Mouse (Mus musculus) MEL (cell line): ENCODE measurements around the gene Cyp4a32. TPM values are rescaled to one million over a fixed set of nuclear protein-coding genes. Genes with fewer than 3 reads are reported as not detected.
"Not testable (repeated sequence)": the region's sequence is repeated elsewhere in the genome, so short reads cannot be mapped to it uniquely, and the experiment has no call there.

Experiments
- DNase-seq: peaks from one replicate; pipeline ENCODE4 v3.0.0; 2011; ENCODE audit warnings: low read depth, low spot score
- H3K27ac ChIP-seq: 2 replicates; pipeline ENCODE4 v1.5.1; 2012; ENCODE audit warnings: low read depth, mild to moderate bottlenecking, control low read depth, low read length, moderate library complexity; ENCODE audit not compliant: control insufficient read depth
- H3K27me3 ChIP-seq, 2 experiments: fragments of 150-350 bp in 1 of 2; sonication (generic) in 1 of 2; 2 replicates each; pipeline ENCODE4 v1.6.1; 2012; ENCODE audit warnings: low read length in 2 of 2, mild to moderate bottlenecking in 2 of 2, improper control_type of control experiment in 1 of 2, moderate library complexity in 1 of 2; ENCODE audit not compliant: insufficient read depth in 2 of 2, control insufficient read depth in 1 of 2
- H3K36me3 ChIP-seq, 2 experiments: 2 replicates each; pipeline ENCODE4 v1.6.1; 2012 to 2014; ENCODE audit warnings: low read length in 2 of 2, improper control_type of control experiment in 1 of 2, inconsistent platforms in 1 of 2, mild to moderate bottlenecking in 1 of 2; ENCODE audit not compliant: insufficient read depth in 2 of 2, control insufficient read depth in 1 of 2
- H3K4me1 ChIP-seq, 2 experiments: fragments of 150-350 bp in 1 of 2; sonication (generic) in 1 of 2; 2 replicates each; pipeline ENCODE4 v1.6.1; 2012; ENCODE audit warnings: low read length in 2 of 2, improper control_type of control experiment in 1 of 2, mild to moderate bottlenecking in 1 of 2; ENCODE audit not compliant: insufficient read depth in 2 of 2, control insufficient read depth in 1 of 2
- H3K4me3 ChIP-seq, 2 experiments: fragments of 150-350 bp in 1 of 2; sonication (generic) in 1 of 2; 2 replicates each; pipeline ENCODE4 v1.5.1; 2012; ENCODE audit warnings: low read depth in 2 of 2, low read length in 2 of 2, mild to moderate bottlenecking in 2 of 2, moderate library complexity in 2 of 2, control low read depth in 1 of 2, improper control_type of control experiment in 1 of 2; ENCODE audit not compliant: control insufficient read depth in 1 of 2, insufficient read depth in 1 of 2
- H3K79me2 ChIP-seq: 2 replicates; pipeline ENCODE4 v1.6.1; 2012; ENCODE audit warnings: mild to moderate bottlenecking, low read length, moderate library complexity; ENCODE audit not compliant: control insufficient read depth, poor library complexity, insufficient read depth
- H3K9ac ChIP-seq: 2 replicates; pipeline ENCODE4 v1.6.1; 2012; ENCODE audit warnings: low read depth, mild to moderate bottlenecking, control low read depth, low read length, moderate library complexity; ENCODE audit not compliant: control insufficient read depth, poor library complexity, severe bottlenecking
- H3K9me3 ChIP-seq: fragments of 150-350 bp; sonication (generic); replicated peaks from 2 replicates; pipeline ENCODE4 v1.6.1; 2012; ENCODE audit warnings: mild to moderate bottlenecking, low read length, improper control_type of control experiment, moderate library complexity; ENCODE audit not compliant: insufficient read depth
- BHLHE40 ChIP-seq: IDR thresholded peaks from 2 replicates; pipeline ENCODE4 v1.6.1; 2012; ENCODE audit warnings: low read depth, mild to moderate bottlenecking, inconsistent platforms, low read length, improper control_type of control experiment, borderline replicate concordance
- GABPA ChIP-seq: IDR thresholded peaks from 2 replicates; pipeline ENCODE4 v1.6.1; 2012; ENCODE audit warnings: low read depth, mild to moderate bottlenecking, inconsistent platforms, low read length, improper control_type of control experiment, moderate library complexity
- GATA1 ChIP-seq: IDR thresholded peaks from 2 replicates; pipeline ENCODE4 v1.6.1; 2011; ENCODE audit warnings: low read depth, low read length, improper control_type of control experiment
- JUND ChIP-seq: IDR thresholded peaks from 2 replicates; pipeline ENCODE4 v1.6.1; 2011; ENCODE audit warnings: low read depth, mild to moderate bottlenecking, improper control_type of control experiment, low read length
- MAFK ChIP-seq: IDR thresholded peaks from 2 replicates; pipeline ENCODE4 v1.6.1; 2011; ENCODE audit warnings: low read depth, mild to moderate bottlenecking, low read length, improper control_type of control experiment, borderline replicate concordance
- NRF1 ChIP-seq: IDR thresholded peaks from 2 replicates; pipeline ENCODE4 v1.6.1; 2014; ENCODE audit warnings: low read depth, mild to moderate bottlenecking, inconsistent platforms, low read length, improper control_type of control experiment, moderate library complexity; ENCODE audit not compliant: poor library complexity, insufficient read depth, severe bottlenecking
- POLR2AphosphoS2 ChIP-seq: IDR thresholded peaks from 2 replicates; pipeline ENCODE4 v1.6.1; 2011; ENCODE audit warnings: low read length, improper control_type of control experiment
- RCOR1 ChIP-seq: IDR thresholded peaks from 2 replicates; pipeline ENCODE4 v1.6.1; 2012; ENCODE audit warnings: low read depth, mild to moderate bottlenecking, inconsistent platforms, low read length, improper control_type of control experiment
- TAL1 ChIP-seq: IDR thresholded peaks from 2 replicates; pipeline ENCODE4 v1.6.1; 2012; ENCODE audit warnings: mild to moderate bottlenecking, inconsistent platforms, low read length, moderate library complexity, mixed read lengths
- TBP ChIP-seq: IDR thresholded peaks from 2 replicates; pipeline ENCODE4 v1.8.0; 2011; ENCODE audit warnings: low read depth, low read length, improper control_type of control experiment
- USF1 ChIP-seq: IDR thresholded peaks from 2 replicates; pipeline ENCODE4 v1.6.1; 2014; ENCODE audit warnings: low read depth, mild to moderate bottlenecking, inconsistent platforms, low read length, improper control_type of control experiment, moderate library complexity
- USF2 ChIP-seq, 2 experiments: IDR thresholded peaks; 2 replicates each; pipeline ENCODE4 v1.6.1; 2011 to 2012; ENCODE audit warnings: improper control_type of control experiment in 2 of 2, low read length in 2 of 2, borderline replicate concordance in 1 of 2, inconsistent platforms in 1 of 2, low read depth in 1 of 2, mild to moderate bottlenecking in 1 of 2; ENCODE audit not compliant: insufficient read depth in 1 of 2
- ZKSCAN1 ChIP-seq: IDR thresholded peaks from 2 replicates; pipeline ENCODE4 v1.6.1; 2012; ENCODE audit warnings: low read depth, mild to moderate bottlenecking, inconsistent platforms, low read length, improper control_type of control experiment, moderate library complexity
- polyA plus RNA-seq, 2 experiments: library from polyadenylated mRNA; stranded (reverse) in 1 of 2; unstranded in 1 of 2; fragments of >175 nt in 1 of 2; fragments of >200 nt in 1 of 2; gene quantifications; 2 replicates each; pipeline versions ENCODE4 v1.2.1 to v1.2.4; 2012; ENCODE audit warnings: low replicate concordance in 2 of 2, low read depth in 1 of 2; ENCODE audit not compliant: insufficient read length in 2 of 2, insufficient read depth in 1 of 2, missing spikeins in 1 of 2
- total RNA-seq: library from RNA; depleted of rRNA; stranded (reverse); fragments of 300-350 nt; gene quantifications from 2 replicates; pipeline ENCODE4 v1.2.3, GENCODE M21; 2012

The Cyp4a32 gene
- total and polyA plus RNA-seq, 3 experiments = not detected

- H3K9ac ChIP-seq = no peak overlapping the region
- no peaks in the 10 kb centered on the region for H3K4me1 ChIP-seq
- no peaks in the 10 kb centered on the region for H3K36me3 ChIP-seq
- DNase-seq = no peak
- H3K79me2 ChIP-seq = no peaks in the 10 kb centered on the region
- no peak overlapping the region for H3K4me3 ChIP-seq
- no peaks in the 10 kb centered on the region for H3K27me3 ChIP-seq
- no peaks in the 10 kb centered on the region for H3K9me3 ChIP-seq
- H3K27ac ChIP-seq = no peak overlapping the region
- no peak for TF ChIP-seq TBP
- no peak for TF ChIP-seq MAFK
Measured at GRCm38 (mm10) chr4:115614005-115614404, 13.2 kb downstream of the Cyp4a32 start.

- not testable (repeated sequence) for H3K9ac ChIP-seq, H3K4me1 ChIP-seq, H3K27ac ChIP-seq, H3K4me3 ChIP-seq, H3K9me3 ChIP-seq, DNase-seq, H3K27me3 ChIP-seq, H3K79me2 ChIP-seq, H3K36me3 ChIP-seq
Measured at GRCm38 (mm10) chr4:115625560-115625959, 24.8 kb downstream of the Cyp4a32 start.

GRCm38 (mm10) chr4:115642967-115643754 lies 42.4 kb downstream of the Cyp4a32 start:
- Histone ChIP-seq H3K27me3 (no peaks in the 10 kb centered on the region), H3K4me3 (no peak overlapping the region), H3K36me3 (peaks cover 0 to 6% of the 10 kb centered on the region in 2 experiments; a peak in 2 of 4 replicates), H3K79me2 (no peaks in the 10 kb centered on the region), H3K4me1 (peaks cover 4 to 20% of the 10 kb centered on the region in 2 experiments), H3K9me3 (no peaks in the 10 kb centered on the region), H3K27ac (no peak overlapping the region), H3K9ac (no peak overlapping the region)
- TF ChIP-seq GABPA (no peak), RCOR1 (0 out of 2 replicates have a peak, but pooled peaks have one; percentile 32), GATA1 (0 out of 2 replicates have a peak, but pooled peaks have one; percentile 15), USF1 (0 out of 2 replicates have a peak, but pooled peaks have one; percentile 22)
- no peak for DNase-seq

GRCm38 (mm10) chr4:115645371-115645770 lies 44.6 kb downstream of the Cyp4a32 start:
- TF ChIP-seq TAL1 (no peak), USF2 (IDR thresholded peaks at IDR 0.05; ENCODE audit: borderline replicate concordance in 1 of 2, insufficient read depth in 1 of 2, low read depth in 1 of 2, low read length in 2 of 2) (no peak), USF1 (no peak), NRF1 (no peak), JUND (no peak), ZKSCAN1 (no peak), BHLHE40 (no peak), POLR2AphosphoS2 (no peak), GATA1 (no peak), RCOR1 (no peak)
- TF ChIP-seq, all 39 proteins: peak for 0
- Histone ChIP-seq H3K9me3 (no peaks in the 10 kb centered on the region), H3K4me1 (peaks cover 18 to 38% of the 10 kb centered on the region in 2 experiments), H3K9ac (no peak overlapping the region), H3K36me3 (peaks cover 0 to 22% of the 10 kb centered on the region in 2 experiments; a peak in 2 of 4 replicates), H3K79me2 (no peaks in the 10 kb centered on the region), H3K27me3 (no peaks in the 10 kb centered on the region), H3K27ac (no peak overlapping the region), H3K4me3 (no peak overlapping the region)
- DNase-seq = no peak
